Mouse (Mus musculus) ES-Bruce4 (cell line): ENCODE data around the gene Rbm14.

Source experiments
- CTCF ChIP-seq: IDR thresholded peaks from one replicate; pipeline ENCODE4 v1.8.1; 2011; ENCODE audit warnings: low read depth, low read length
- POLR2A ChIP-seq: IDR thresholded peaks from one replicate; pipeline ENCODE4 v1.8.1; 2011; ENCODE audit warnings: low read length; ENCODE audit not compliant: insufficient read depth

DNA sequence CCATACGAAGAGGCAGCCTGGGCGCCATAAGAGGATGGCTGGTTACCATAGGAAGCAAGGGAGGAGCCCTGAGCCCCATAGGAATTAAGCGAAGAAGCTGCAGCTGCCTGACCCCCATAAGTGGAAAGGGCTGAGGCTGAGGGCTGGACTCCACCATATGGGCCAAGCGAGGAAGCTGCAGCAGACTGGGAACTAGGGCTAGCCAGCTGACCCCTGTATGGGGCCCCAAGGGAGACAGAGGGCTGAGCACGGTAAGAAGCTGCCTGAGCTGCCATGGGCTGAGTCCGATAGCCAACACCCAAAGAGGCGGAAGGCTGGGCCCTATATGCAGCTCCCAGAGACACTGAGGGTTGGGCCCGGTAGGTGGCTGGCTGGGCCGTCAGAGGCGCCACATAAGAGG lies 8.2 kb downstream of the Rbm14 start:
- TF ChIP-seq CTCF (no peak), POLR2A (no peak)
